In the genomic region with DNA sequence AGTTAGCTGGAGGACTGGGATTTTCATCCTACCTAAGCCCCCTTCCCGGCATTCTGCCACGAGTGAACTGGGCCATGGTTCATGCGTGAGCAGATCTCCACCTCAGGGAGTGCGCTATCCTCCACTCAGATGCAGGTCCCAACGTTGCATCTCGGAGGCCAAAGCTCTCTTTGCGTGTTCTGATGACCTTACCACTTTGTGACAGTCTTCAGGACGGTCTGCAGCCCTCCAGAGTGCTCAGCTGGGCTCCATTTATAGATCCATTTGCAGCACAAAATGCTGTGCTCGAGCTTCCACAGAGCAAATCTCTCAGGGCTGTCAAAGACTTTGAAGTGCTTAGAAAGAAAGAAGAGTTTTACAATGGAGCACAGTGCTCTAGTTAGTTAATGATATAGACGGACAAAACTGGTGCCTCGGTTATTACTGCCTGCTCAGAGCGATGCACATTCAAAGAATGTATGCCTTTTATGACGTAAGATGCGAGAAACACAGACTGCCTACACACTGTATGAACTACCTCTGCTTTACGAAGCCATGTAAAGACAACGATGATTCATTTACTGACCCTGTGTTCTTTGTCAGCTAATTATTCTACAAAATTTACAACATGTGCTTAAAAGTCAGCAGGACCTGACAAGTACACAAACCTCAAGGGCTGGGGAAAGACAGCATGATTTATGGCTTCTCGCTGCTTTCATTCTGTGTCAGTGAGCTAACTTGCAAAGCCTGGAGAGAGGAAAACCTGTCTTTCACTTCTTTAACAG, we compare ENCODE assay signal across 11 mouse cellular contexts.
A peak's percentile ranks its signal among the peaks of the same experiment; 100 is the strongest.
DNase-seq lines count a peak whose midpoint lies in the region; ATAC-seq lines count a peak whose summit lies in the region.
"Had no signal": no experiment of that assay in that cellular context is flagged by ENCODE, and none has a peak within 500 bp of the region (broad histone marks: within the 10 kb centered on the region; RNA-seq: fewer than 3 reads in every experiment).

No protein-coding gene starts in this region.

- H3K4me2 ChIP-seq in kidney, embryonic 16.5 days (replicated peaks; ENCODE audit: low read depth, low read length), result peak overlapping the region; percentile 44
- H3K4me2 ChIP-seq in forebrain, embryonic 15.5 days (replicated peaks), result no peak overlapping the region
- H3K4me2 ChIP-seq in intestine, embryonic 14.5 days (ENCODE audit: low read length), result peak overlapping the region; percentile 32
- H3K4me2 ChIP-seq in neural tube, embryonic 12.5 days (replicated peaks), result peak overlapping the region; percentile 49

- no peaks in the 10 kb centered on the region for H3K36me3 ChIP-seq in kidney, embryonic 16.5 days (ENCODE audit: insufficient read depth, low read length)
- no peaks in the 10 kb centered on the region for H3K36me3 ChIP-seq in forebrain, embryonic 15.5 days
- no peaks in the 10 kb centered on the region for H3K36me3 ChIP-seq in intestine, embryonic 14.5 days (ENCODE audit: control insufficient read depth, insufficient read depth, low read length)
- no peaks in the 10 kb centered on the region for H3K36me3 ChIP-seq in neural tube, embryonic 12.5 days

- no peak for DNase-seq in kidney, adult 11 months
- peak; percentile 55 for DNase-seq in intestine, embryonic 14.5 days (ENCODE audit: low spot score)
- DNase-seq in right cerebral cortex, postnatal 36 days (ENCODE audit: low spot score in 2 of 2), result no peak
- DNase-seq in thymus, postnatal 14 days, result no peak
- DNase-seq: gastrocnemius, postnatal 14 days; kidney, postnatal 14 days had no signal

- no peak overlapping the region for H3K9ac ChIP-seq in kidney, embryonic 16.5 days (replicated peaks; ENCODE audit: low read length)
- H3K9ac ChIP-seq in forebrain, embryonic 15.5 days (replicated peaks), result no peak overlapping the region
- H3K9ac ChIP-seq in intestine, embryonic 14.5 days (ENCODE audit: low read length), result no peak overlapping the region
- no peak overlapping the region for H3K9ac ChIP-seq in neural tube, embryonic 12.5 days
- H3K9ac ChIP-seq: liver, embryonic 14.5 days had no signal

- WGBS in kidney, embryonic 16.5 days, result 19% methylated on average over 17 of the region's 17 CpGs
- 34% methylated on average over 17 of the region's 17 CpGs for WGBS in forebrain, embryonic 15.5 days
- 13% methylated on average over 17 of the region's 17 CpGs for WGBS in intestine, embryonic 14.5 days
- 11% methylated on average over 17 of the region's 17 CpGs for WGBS in neural tube, embryonic 12.5 days

- H3K27ac ChIP-seq in kidney, embryonic 16.5 days (ENCODE audit: low read length), result no peak overlapping the region
- H3K27ac ChIP-seq in forebrain, embryonic 15.5 days (replicated peaks), result no peak overlapping the region
- no peak overlapping the region for H3K27ac ChIP-seq in intestine, embryonic 14.5 days (ENCODE audit: low read depth)
- H3K27ac ChIP-seq in neural tube, embryonic 12.5 days, result no peak overlapping the region
- H3K27ac ChIP-seq: liver, embryonic 14.5 days had no signal

- H3K9me3 ChIP-seq in kidney, embryonic 16.5 days (ENCODE audit: low read length), result no peaks in the 10 kb centered on the region; the same call in 1 of the 2 replicates
- H3K9me3 ChIP-seq in forebrain, embryonic 15.5 days, result no peaks in the 10 kb centered on the region
- 0 out of 2 replicates have a peak, but pooled peaks cover 3% of the 10 kb centered on the region for H3K9me3 ChIP-seq in intestine, embryonic 14.5 days (ENCODE audit: control insufficient read depth, low read length)
- H3K9me3 ChIP-seq in neural tube, embryonic 12.5 days, result no peaks in the 10 kb centered on the region

- H3K4me1 ChIP-seq in kidney, embryonic 16.5 days (ENCODE audit: insufficient read depth, low read length), result 0 out of 2 replicates have a peak, but pooled peaks cover 10% of the 10 kb centered on the region
- H3K4me1 ChIP-seq in forebrain, embryonic 15.5 days, result 0 out of 2 replicates have a peak, but pooled peaks cover 5% of the 10 kb centered on the region
- peaks cover 5% of the 10 kb centered on the region; the same call in 1 of the 2 replicates for H3K4me1 ChIP-seq in intestine, embryonic 14.5 days (replicated peaks; ENCODE audit: control insufficient read depth, insufficient read depth, low read length)
- peaks cover 12% of the 10 kb centered on the region; the same call in 1 of the 2 replicates for H3K4me1 ChIP-seq in neural tube, embryonic 12.5 days

- peak overlapping the region; percentile 20 for H3K4me3 ChIP-seq in kidney, embryonic 16.5 days (ENCODE audit: low read length)
- H3K4me3 ChIP-seq in forebrain, embryonic 15.5 days, result no peak overlapping the region
- H3K4me3 ChIP-seq in intestine, embryonic 14.5 days (ENCODE audit: low read depth, low read length), result no peak overlapping the region
- no peak overlapping the region for H3K4me3 ChIP-seq in neural tube, embryonic 12.5 days

- peak; percentile 76 for ATAC-seq in kidney, embryonic 16.5 days (ENCODE audit: low FRiP score, low TSS enrichment)
- peak; percentile 70; the same call in 1 of the 2 replicates for ATAC-seq in forebrain, embryonic 15.5 days (replicated peaks)
- ATAC-seq in intestine, embryonic 14.5 days (replicated peaks; ENCODE audit: low FRiP score, low TSS enrichment, low read depth), result peak; percentile 80
- ATAC-seq in neural tube, embryonic 12.5 days (ENCODE audit: low FRiP score, low read depth), result peak; percentile 89
- no peak for ATAC-seq in activated CD4-positive, CD25-positive, alpha-beta regulatory T cell, adult 4 months

- no peaks in the 10 kb centered on the region for H3K27me3 ChIP-seq in kidney, embryonic 16.5 days (ENCODE audit: insufficient read depth, low read length)
- no peaks in the 10 kb centered on the region for H3K27me3 ChIP-seq in forebrain, embryonic 15.5 days
- no peaks in the 10 kb centered on the region for H3K27me3 ChIP-seq in intestine, embryonic 14.5 days (replicated peaks; ENCODE audit: control insufficient read depth, insufficient read depth, low read length)
- H3K27me3 ChIP-seq in neural tube, embryonic 12.5 days (replicated peaks), result 0 out of 2 replicates have a peak, but pooled peaks cover 7% of the 10 kb centered on the region
